Mouse (Mus musculus) monocyte, adult 59 days (primary cell): ENCODE measurements around the gene Acnat1. TPM values are rescaled to one million over a fixed set of nuclear protein-coding genes. Genes with fewer than 3 reads are reported as not detected.

Experiments used
- total RNA-seq, 2 experiments: library from RNA; stranded (reverse); gene quantifications; one replicate each; pipeline ENCODE4 v1.2.4; 2023

The Acnat1 gene
- not detected for total RNA-seq

GRCm38 (mm10) chr4:49473435-49474100 is at the start of gene Acnat1:
TSS of gene Acnat1 (minus strand) at chr4:49473912.

GRCm38 (mm10) chr4:49520572-49521340 is 47.0 kb upstream of the Acnat1 start, which contains the start of the genes Mrpl50 and Zfp189:
TSS of gene Mrpl50 (minus strand) at chr4:49521093.
TSS of gene Zfp189 (plus strand) at chr4:49521176.

GRCm38 (mm10) chr4:49506386-49506785 is 32.7 kb upstream of the Acnat1 start, which contains the start of gene Baat:
TSS of gene Baat (minus strand) at chr4:49506557.

GRCm38 (mm10) chr4:49407957-49408356 is 65.8 kb downstream of the Acnat1 start, which contains the start of gene Acnat2:
TSS of gene Acnat2 (minus strand) at chr4:49408151.

Other genes with a start within 250 kb of the Acnat1 start
- gene Acnat2, start 65.8 kb downstream of the Acnat1 start, total RNA-seq: not detected
- not detected for gene Baat, start 32.6 kb upstream of the Acnat1 start, total RNA-seq
- 1 to 10 TPM; 8.3 to 9.6 TPM for gene Mrpl50, start 47.2 kb upstream of the Acnat1 start, total RNA-seq
- 1 to 10 TPM; 1.0 to 3.0 TPM for gene Zfp189, start 47.3 kb upstream of the Acnat1 start, total RNA-seq
- gene Aldob, start 75.6 kb upstream of the Acnat1 start, total RNA-seq: not detected
- gene Tmem246, start 124.0 kb upstream of the Acnat1 start, total RNA-seq: not detected
- 10 to 100 TPM; 76.3 to 77.0 TPM for gene Rnf20, start 158.1 kb upstream of the Acnat1 start, total RNA-seq
- not detected for gene Ppp3r2, start 208.1 kb upstream of the Acnat1 start, total RNA-seq